Mouse (Mus musculus) hindbrain, embryonic 13.5 days (tissue): ENCODE measurements around the gene 1700067K01Rik. TPM values are rescaled to one million over a fixed set of nuclear protein-coding genes. Genes with fewer than 3 reads are reported as not detected.

Experiments used
- ATAC-seq: fragments of 200-750 bp; cut with Nextera tagmentation; 2 replicates; pipeline ENCODE4 v1.8.0; 2017; ENCODE audit warnings: moderate TSS enrichment; ENCODE audit not compliant: low FRiP score
- H3K27ac ChIP-seq: fragments of 300-500 bp; sonication (generic); 2 replicates; pipeline ENCODE4 v1.5.1; 2015; ENCODE audit warnings: inconsistent platforms, mild to moderate bottlenecking, moderate library complexity
- H3K27me3 ChIP-seq: fragments of 300-500 bp; sonication (generic); 2 replicates; pipeline ENCODE4 v1.6.1; 2015; ENCODE audit warnings: mild to moderate bottlenecking, inconsistent platforms
- H3K36me3 ChIP-seq: fragments of 300-500 bp; sonication (generic); 2 replicates; pipeline ENCODE4 v1.6.1; 2015; ENCODE audit warnings: mild to moderate bottlenecking, inconsistent platforms
- H3K4me1 ChIP-seq: fragments of 300-500 bp; sonication (generic); replicated peaks from 2 replicates; pipeline ENCODE4 v1.6.1; 2015; ENCODE audit warnings: inconsistent platforms
- H3K4me2 ChIP-seq: fragments of 300-500 bp; sonication (generic); 2 replicates; pipeline ENCODE4 v1.6.1; 2015; ENCODE audit warnings: inconsistent platforms, mild to moderate bottlenecking, moderate library complexity
- H3K4me3 ChIP-seq: fragments of 300-500 bp; sonication (generic); 2 replicates; pipeline ENCODE4 v1.5.1; 2015; ENCODE audit warnings: mild to moderate bottlenecking, inconsistent platforms
- H3K9ac ChIP-seq: fragments of 300-500 bp; sonication (generic); 2 replicates; pipeline ENCODE4 v1.6.1; 2015; ENCODE audit warnings: mild to moderate bottlenecking, inconsistent platforms
- H3K9me3 ChIP-seq: fragments of 300-500 bp; sonication (generic); 2 replicates; pipeline ENCODE4 v1.6.1; 2016; ENCODE audit warnings: inconsistent platforms
- WGBS: fragments of 180-500 bp; shearing (Covaris S2); methylation state at CpG from one replicate; pipeline ENCODE4 v1.1.7; 2015; 5-methylcytosine and 5-hydroxymethylcytosine counted together
- polyA plus RNA-seq: library from polyadenylated mRNA; unstranded; fragments of >200 nt; fragmentation: Nextera tagmentation; extraction: Ambion mirVana; gene quantifications from 2 replicates; pipeline ENCODE4 v1.2.1, GENCODE M21; 2015

1700067K01Rik gene
- polyA plus RNA-seq = 0.65 and 0.71 TPM in 2 replicates

- 18% methylated on average over 61 of the region's 61 CpGs for WGBS
- Histone ChIP-seq H3K9me3 (no peaks in the 10 kb centered on the region), H3K4me3 (peak within 1 kb of the TSS; percentile 17), H3K27me3 (peaks cover 31% of the 10 kb centered on the region), H3K4me1 (peaks cover 45% of the 10 kb centered on the region), H3K27ac (no peak within 1 kb of the TSS), H3K9ac (peak within 1 kb of the TSS; percentile 35), H3K36me3 (peaks cover 10% of the 10 kb centered on the region), H3K4me2 (peak within 1 kb of the TSS; percentile 33)
- no peak for ATAC-seq
Measured at GRCm38 (mm10) chr8:84001281-84002000, at the start of gene 1700067K01Rik. 1700067K01Rik (plus strand) TSS chr8:84001502.

GRCm38 (mm10) chr8:83954749-83955105 is 46.6 kb upstream of the 1700067K01Rik start:
- H3K27me3 ChIP-seq = no peaks in the 10 kb centered on the region
- peak overlapping the region; percentile 58 for H3K4me3 ChIP-seq
- under 1% methylated on average over 14 of the region's 14 CpGs for WGBS
- ATAC-seq = no peak
- H3K9ac ChIP-seq = peak overlapping the region; percentile 68
- H3K4me1 ChIP-seq = peaks cover 19% of the 10 kb centered on the region
- peak overlapping the region; percentile 74 for H3K27ac ChIP-seq
- H3K36me3 ChIP-seq = no peaks in the 10 kb centered on the region
- H3K4me2 ChIP-seq = peak overlapping the region; percentile 61
- H3K9me3 ChIP-seq = no peaks in the 10 kb centered on the region

DNA sequence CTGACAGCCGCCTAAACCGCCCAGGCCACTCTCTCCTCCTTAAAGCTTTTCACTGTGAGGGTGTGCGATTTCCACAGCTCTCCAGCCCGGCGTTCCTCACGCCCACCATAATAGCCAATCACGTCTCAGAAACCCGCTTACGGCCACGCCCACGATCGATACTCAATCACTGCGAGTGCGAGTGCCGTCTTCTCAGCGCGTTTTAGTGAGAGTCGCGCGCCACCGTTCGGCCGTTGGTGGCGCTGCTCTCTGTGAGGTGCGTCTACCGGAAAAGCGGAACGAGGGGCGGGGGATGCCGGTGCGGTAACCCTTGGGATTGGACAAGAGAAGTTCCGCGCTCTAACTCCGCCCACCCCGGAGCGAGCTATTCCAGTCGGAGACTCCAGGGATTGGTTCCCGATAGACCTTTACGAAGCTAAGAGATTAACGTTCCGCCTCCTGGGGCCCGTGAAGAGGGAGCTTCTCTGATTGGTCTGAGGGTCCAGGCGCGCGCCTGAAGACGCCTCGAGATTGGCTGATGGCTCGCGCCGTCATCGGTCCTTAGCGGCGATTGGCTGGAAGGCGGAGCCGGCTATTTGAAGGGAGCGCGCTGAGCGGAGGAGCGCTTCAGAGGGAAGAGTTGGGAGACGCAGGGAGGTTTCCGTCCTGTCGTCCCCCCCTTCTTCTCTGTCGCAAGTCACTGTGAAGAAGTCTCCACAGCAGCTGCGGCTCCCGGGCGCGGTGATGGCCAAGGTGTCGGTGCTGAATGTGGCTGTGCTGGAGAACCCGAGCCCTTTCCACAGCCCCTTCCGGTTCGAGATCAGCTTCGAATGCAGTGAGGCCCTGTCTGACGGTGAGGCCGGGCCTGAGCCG is 46.0 kb upstream of the 1700067K01Rik start, which contains the start of the genes Gm10644 and Asf1b:
Gm10644 (minus strand) TSS at position 100 of the 852 bp plus-strand sequence.
Asf1b (plus strand) TSS at position 402 of the 852 bp plus-strand sequence.
- H3K4me1 ChIP-seq = peaks cover 19% of the 10 kb centered on the region
- peak within 1 kb of the TSS; percentile 74 for H3K27ac ChIP-seq
- peak within 1 kb of the TSS; percentile 68 for H3K9ac ChIP-seq
- 0% methylated on average over 75 of the region's 75 CpGs for WGBS
- no peaks in the 10 kb centered on the region for H3K9me3 ChIP-seq
- peak within 1 kb of the TSS; percentile 58 for H3K4me3 ChIP-seq
- H3K27me3 ChIP-seq = no peaks in the 10 kb centered on the region
- peak; percentile 100 for ATAC-seq
- H3K36me3 ChIP-seq = no peaks in the 10 kb centered on the region
- peak within 1 kb of the TSS; percentile 97 for H3K4me2 ChIP-seq

DNA sequence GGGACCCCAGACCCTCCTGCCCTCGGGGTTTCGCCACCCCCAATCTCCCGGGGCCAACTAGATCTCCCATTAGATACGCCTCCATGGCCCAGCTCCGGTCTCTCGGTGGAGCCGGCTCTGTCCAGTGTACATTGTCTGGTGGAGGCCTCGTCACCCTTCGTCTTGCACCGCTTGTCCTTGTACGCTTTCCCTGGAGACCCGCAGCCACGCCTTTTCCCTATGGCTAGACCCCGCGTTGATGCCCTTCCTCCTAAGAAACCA is 45.4 kb upstream of the 1700067K01Rik start:
- Histone ChIP-seq H3K4me1 (peaks cover 19% of the 10 kb centered on the region), H3K27me3 (no peaks in the 10 kb centered on the region), H3K36me3 (no peaks in the 10 kb centered on the region), H3K4me3 (peak overlapping the region; percentile 58), H3K4me2 (peak overlapping the region; percentile 97), H3K9me3 (no peaks in the 10 kb centered on the region), H3K9ac (peak overlapping the region; percentile 66), H3K27ac (no peak overlapping the region)
- ATAC-seq = no peak
- 2% methylated on average over 15 of the region's 15 CpGs for WGBS

- H3K9me3 ChIP-seq = no peaks in the 10 kb centered on the region
- no peaks in the 10 kb centered on the region for H3K36me3 ChIP-seq
- no peak for ATAC-seq
- H3K4me3 ChIP-seq = peak overlapping the region; percentile 58
- no peaks in the 10 kb centered on the region for H3K27me3 ChIP-seq
- H3K9ac ChIP-seq = no peak overlapping the region
- peaks cover 19% of the 10 kb centered on the region for H3K4me1 ChIP-seq
- WGBS = 27% methylated on average over 1 of the region's 1 CpGs
- H3K27ac ChIP-seq = no peak overlapping the region
- H3K4me2 ChIP-seq = peak overlapping the region; percentile 97
Measured at GRCm38 (mm10) chr8:83956789-83957188, 44.5 kb upstream of the 1700067K01Rik start.

DNA sequence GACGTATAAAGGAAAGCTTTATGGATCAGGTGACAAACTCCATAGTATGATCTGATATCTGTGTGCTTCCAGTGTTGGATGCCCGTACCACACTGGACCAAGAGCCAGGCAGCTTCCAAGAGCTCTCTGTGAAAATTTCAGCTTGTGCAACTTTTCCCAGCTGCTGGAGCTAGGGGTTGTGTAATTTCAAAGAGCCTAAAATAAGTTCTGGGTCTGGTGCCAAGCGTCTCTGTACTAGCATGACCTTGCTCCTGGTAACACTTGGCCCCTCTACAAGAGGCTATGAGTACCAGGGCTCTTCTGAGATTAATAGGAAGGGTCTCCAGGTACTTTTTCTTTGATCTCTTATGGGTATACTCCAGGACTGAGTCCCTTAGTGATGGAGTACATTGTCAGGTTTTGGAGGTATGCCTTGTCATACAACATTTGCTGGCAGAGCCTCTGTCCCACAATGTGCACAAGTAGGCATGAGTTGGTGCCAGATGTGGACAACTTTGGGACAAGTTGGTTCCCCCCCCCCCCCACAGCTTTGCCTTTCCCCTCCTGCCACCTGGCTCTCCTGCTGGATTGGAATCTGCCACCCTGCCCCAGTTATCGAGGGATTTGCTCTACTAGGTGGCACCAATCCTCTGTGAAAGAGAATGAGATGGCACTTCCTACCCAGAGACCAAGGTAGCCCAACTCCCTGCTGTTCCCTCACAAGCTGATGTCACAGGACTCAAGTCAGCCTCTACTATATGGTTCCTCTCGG is 37.1 kb upstream of the 1700067K01Rik start:
- H3K36me3 ChIP-seq = no peaks in the 10 kb centered on the region

GRCm38 (mm10) chr8:83967701-83968100 is 33.6 kb upstream of the 1700067K01Rik start:
- Histone ChIP-seq H3K4me3 (no peak overlapping the region), H3K27me3 (no peaks in the 10 kb centered on the region), H3K9me3 (no peaks in the 10 kb centered on the region), H3K9ac (no peak overlapping the region), H3K4me2 (no peak overlapping the region), H3K27ac (no peak overlapping the region), H3K4me1 (peaks cover 6% of the 10 kb centered on the region), H3K36me3 (no peaks in the 10 kb centered on the region)
- 93% methylated on average over 7 of the region's 7 CpGs for WGBS
- no peak for ATAC-seq

More for the DNA sequence above, 37.1 kb upstream of the 1700067K01Rik start:
- no peak for ATAC-seq
- Histone ChIP-seq H3K4me3 (no peak overlapping the region), H3K9ac (no peak overlapping the region), H3K4me2 (no peak overlapping the region), H3K27ac (no peak overlapping the region), H3K9me3 (no peaks in the 10 kb centered on the region), H3K4me1 (no peaks in the 10 kb centered on the region), H3K27me3 (no peaks in the 10 kb centered on the region)
- WGBS = 92% methylated on average over 5 of the region's 5 CpGs

DNA sequence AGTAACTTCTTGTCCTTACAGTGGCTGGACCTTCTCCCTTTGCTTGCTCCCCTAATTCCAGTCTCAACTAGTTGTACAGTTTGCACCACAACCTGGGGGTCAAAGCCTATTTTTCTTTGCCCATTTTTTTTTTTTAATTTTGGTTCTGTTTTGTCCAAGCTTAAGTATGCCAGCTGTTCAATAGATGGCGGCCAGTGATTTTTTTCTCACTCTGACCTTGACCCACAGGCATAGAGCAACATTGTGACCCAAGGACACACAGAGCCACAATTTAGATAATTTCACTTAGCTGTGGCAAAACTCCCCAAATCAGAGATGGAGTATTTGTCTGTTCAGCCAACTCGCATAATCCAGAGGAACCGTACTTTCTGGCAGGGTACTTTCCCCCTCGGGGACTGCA is 30.2 kb upstream of the 1700067K01Rik start:
- WGBS = 86% methylated on average over 4 of the region's 4 CpGs
- no peak overlapping the region for H3K4me2 ChIP-seq
- no peak overlapping the region for H3K9ac ChIP-seq
- no peak overlapping the region for H3K4me3 ChIP-seq
- H3K36me3 ChIP-seq = no peaks in the 10 kb centered on the region
- no peaks in the 10 kb centered on the region for H3K9me3 ChIP-seq
- ATAC-seq = no peak
- H3K27me3 ChIP-seq = no peaks in the 10 kb centered on the region
- H3K4me1 ChIP-seq = peaks cover 26% of the 10 kb centered on the region
- H3K27ac ChIP-seq = no peak overlapping the region

- H3K4me2 ChIP-seq = peak overlapping the region; percentile 76
- H3K27me3 ChIP-seq = no peaks in the 10 kb centered on the region
- WGBS = 73% methylated on average over 6 of the region's 6 CpGs
- peak overlapping the region; percentile 88 for H3K9ac ChIP-seq
- H3K9me3 ChIP-seq = no peaks in the 10 kb centered on the region
- peaks cover 31% of the 10 kb centered on the region for H3K4me1 ChIP-seq
- peak overlapping the region; percentile 89; the same call in 1 of the 2 replicates for H3K27ac ChIP-seq
- H3K36me3 ChIP-seq = no peaks in the 10 kb centered on the region
- ATAC-seq = no peak
- H3K4me3 ChIP-seq = peak overlapping the region; percentile 95
Measured at GRCm38 (mm10) chr8:83971661-83972060, 29.6 kb upstream of the 1700067K01Rik start.

- peaks cover 39% of the 10 kb centered on the region for H3K4me1 ChIP-seq
- no peaks in the 10 kb centered on the region for H3K9me3 ChIP-seq
- H3K36me3 ChIP-seq = no peaks in the 10 kb centered on the region
- peak within 1 kb of the TSS; percentile 95 for H3K4me3 ChIP-seq
- H3K4me2 ChIP-seq = peak within 1 kb of the TSS; percentile 97
- H3K9ac ChIP-seq = peak within 1 kb of the TSS; percentile 96
- peak within 1 kb of the TSS; percentile 89 for H3K27ac ChIP-seq
- WGBS = under 1% methylated on average over 59 of the region's 94 CpGs
- no peaks in the 10 kb centered on the region for H3K27me3 ChIP-seq
- ATAC-seq = peak; percentile 100
Measured at GRCm38 (mm10) chr8:83972150-83973120, 28.9 kb upstream of the 1700067K01Rik start, which contains the start of gene Prkaca. Prkaca (plus strand) TSS chr8:83972993.
